Mouse (Mus musculus): ENCODE measurements around the gene Ciao2b. TPM values are rescaled to one million over a fixed set of nuclear protein-coding genes. Genes with fewer than 3 reads are reported as not detected.

The Ciao2b gene
- polyA plus RNA-seq, 1 experiment: 35.7 TPM

DNA sequence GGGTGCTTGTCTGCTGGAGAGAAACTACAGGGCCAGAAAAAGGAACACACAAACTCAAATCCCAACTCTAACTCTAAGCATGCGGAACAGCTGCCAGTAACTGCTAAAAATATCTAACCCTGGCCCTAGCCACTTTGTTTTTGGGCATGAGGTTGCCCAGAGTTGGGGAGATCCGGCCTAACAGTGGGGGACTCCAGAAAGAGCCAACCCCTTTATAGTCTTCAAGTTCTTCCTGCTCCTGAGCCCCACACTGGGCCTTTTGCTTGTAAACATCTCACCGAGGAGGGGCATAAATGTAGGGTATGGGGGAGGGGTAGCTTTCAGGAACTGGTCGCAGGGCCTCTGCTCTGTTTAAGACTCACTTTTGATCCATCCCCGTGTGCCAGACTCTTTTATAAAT, 9.8 kb downstream of the Ciao2b start:
- DNase-seq (ENCODE audit: low read depth in 1 of 2, low spot score in 2 of 2): peak in 1 of 2 experiments; percentile 5
- 8% methylated on average over 5 of the region's 5 CpGs for WGBS
- 0 out of 2 replicates have a peak overlapping the region, but pooled peaks have one; percentile 50 for H3K4me3 ChIP-seq (ENCODE audit: extremely low read depth, insufficient read depth, insufficient read length)
- no peak for TF ChIP-seq POLR2A (IDR thresholded peaks at IDR 0.05; ENCODE audit: low read depth, low read length)
- no peak for TF ChIP-seq CTCF (IDR thresholded peaks at IDR 0.05; ENCODE audit: extremely low read depth, insufficient read depth, insufficient read length, insufficient replicate concordance)
- no peaks in the 10 kb centered on the region for H3K27me3 ChIP-seq (ENCODE audit: control insufficient read depth, insufficient read depth, low read length)
- peaks cover 3% of the 10 kb centered on the region for H3K36me3 ChIP-seq (ENCODE audit: control insufficient read depth, insufficient read depth, low read length)
- peaks cover 14% of the 10 kb centered on the region for H3K4me1 ChIP-seq (ENCODE audit: control insufficient read depth, insufficient read depth, insufficient read length)
- peak overlapping the region; percentile 45 for H3K27ac ChIP-seq (ENCODE audit: insufficient read depth, low read length)

DNA sequence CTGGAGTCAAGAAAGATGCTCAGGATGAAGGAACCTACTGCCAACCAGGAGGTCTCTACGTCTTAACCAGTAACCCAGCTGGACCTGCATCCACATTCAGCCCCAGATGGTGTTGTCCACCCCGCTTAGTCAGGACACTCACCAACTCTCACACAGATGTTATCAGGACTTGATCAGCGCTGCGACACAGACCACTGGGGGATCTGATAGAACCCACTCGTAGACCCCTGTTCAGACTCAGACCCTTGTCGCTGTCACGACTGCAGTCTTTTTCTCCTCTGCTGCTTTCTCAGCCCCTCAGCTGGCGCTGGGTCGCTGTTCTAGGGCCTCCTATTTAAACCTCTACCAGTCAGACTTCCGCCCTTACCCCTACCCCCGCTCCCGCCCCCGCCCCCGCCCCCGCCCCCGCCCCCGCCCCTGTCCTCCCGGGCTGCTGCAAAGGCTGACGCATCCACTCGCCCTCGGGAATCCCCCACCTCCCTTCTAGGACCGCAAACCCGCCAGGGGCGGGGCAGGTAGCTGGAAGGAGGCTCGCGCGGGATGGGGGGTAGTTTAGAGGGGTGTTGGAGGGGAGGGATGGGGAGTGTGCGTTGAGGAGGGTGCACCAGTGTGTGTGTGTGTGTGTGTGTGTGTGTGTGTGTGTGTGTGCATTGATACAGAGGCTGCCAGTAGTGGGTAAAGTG, 10.6 kb downstream of the Ciao2b start, which contains the start of gene Rrad:
Gene Rrad, minus strand, starts transcription at position 347 of the 683 bp plus-strand sequence.
- H3K4me3 ChIP-seq (ENCODE audit: extremely low read depth, insufficient read depth, insufficient read length): peak within 1 kb of the TSS; percentile 71
- peak within 1 kb of the TSS; percentile 54 for H3K27ac ChIP-seq (ENCODE audit: insufficient read depth, low read length)
- peaks cover 3% of the 10 kb centered on the region for H3K36me3 ChIP-seq (ENCODE audit: control insufficient read depth, insufficient read depth, low read length)
- peak; percentile 76 to 87 for DNase-seq (ENCODE audit: low read depth in 1 of 2, low spot score in 2 of 2)
- H3K27me3 ChIP-seq (ENCODE audit: control insufficient read depth, insufficient read depth, low read length): no peaks in the 10 kb centered on the region
- under 1% methylated on average over 27 of the region's 28 CpGs for WGBS
- TF ChIP-seq POLR2A (IDR thresholded peaks at IDR 0.05; ENCODE audit: low read depth, low read length): no peak; the same call in 1 of the 2 replicates
- no peak for TF ChIP-seq CTCF (IDR thresholded peaks at IDR 0.05; ENCODE audit: extremely low read depth, insufficient read depth, insufficient read length, insufficient replicate concordance)
- H3K4me1 ChIP-seq (ENCODE audit: control insufficient read depth, insufficient read depth, insufficient read length): peaks cover 14% of the 10 kb centered on the region

DNA sequence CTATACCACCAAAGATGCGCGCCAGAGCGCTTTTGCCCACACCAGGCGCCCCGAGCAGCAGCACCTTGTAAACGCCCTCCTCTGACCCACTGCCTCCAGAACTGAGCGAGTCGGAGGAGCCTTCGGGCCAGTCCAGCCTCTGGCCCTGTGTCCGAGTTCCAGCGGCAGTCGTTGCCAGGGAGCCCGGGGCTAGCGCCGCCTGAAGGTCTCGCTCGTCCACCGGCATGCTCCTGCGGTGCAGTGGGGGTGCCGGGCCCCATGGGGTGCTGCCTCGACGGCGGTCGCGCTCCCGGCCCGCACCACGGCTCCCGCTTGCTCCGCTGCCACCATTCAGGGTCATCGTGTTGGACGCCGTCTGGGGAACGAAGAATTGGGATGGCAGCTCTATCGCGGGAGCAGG, 11.2 kb downstream of the Ciao2b start:
- Histone ChIP-seq H3K27ac (ENCODE audit: insufficient read depth, low read length) (peak overlapping the region; percentile 54), H3K4me3 (ENCODE audit: extremely low read depth, insufficient read depth, insufficient read length) (peak overlapping the region; percentile 71), H3K36me3 (ENCODE audit: control insufficient read depth, insufficient read depth, low read length) (peaks cover 3% of the 10 kb centered on the region), H3K4me1 (ENCODE audit: control insufficient read depth, insufficient read depth, insufficient read length) (peaks cover 16% of the 10 kb centered on the region), H3K27me3 (ENCODE audit: control insufficient read depth, insufficient read depth, low read length) (no peaks in the 10 kb centered on the region)
- peak in 1 of 2 experiments; percentile 25 for DNase-seq (ENCODE audit: low read depth in 1 of 2, low spot score in 2 of 2)
- TF ChIP-seq POLR2A (IDR thresholded peaks at IDR 0.05; ENCODE audit: low read depth, low read length) (no peak), CTCF (IDR thresholded peaks at IDR 0.05; ENCODE audit: extremely low read depth, insufficient read depth, insufficient read length, insufficient replicate concordance) (no peak)
- 4% methylated on average over 36 of the region's 36 CpGs for WGBS

DNA sequence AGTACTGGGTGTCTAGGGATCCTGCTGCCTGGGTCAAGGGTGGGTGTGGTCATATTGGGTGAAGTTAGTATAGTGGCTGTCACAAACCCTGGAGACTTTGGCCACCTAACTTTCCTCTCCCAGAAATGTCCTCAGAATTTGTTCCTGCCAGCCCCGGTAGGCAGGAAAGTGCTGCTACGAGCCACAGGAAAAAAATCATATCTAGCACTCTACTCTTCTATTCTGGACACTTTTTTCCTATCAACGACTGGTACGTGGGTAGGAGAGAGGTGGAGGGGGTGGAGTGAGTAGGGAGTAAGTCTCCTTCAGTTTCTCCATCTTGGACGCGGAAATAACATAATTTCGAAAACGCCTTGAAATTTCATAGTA, 11.7 kb downstream of the Ciao2b start:
- no peak for TF ChIP-seq POLR2A (IDR thresholded peaks at IDR 0.05; ENCODE audit: low read depth, low read length)
- no peak for TF ChIP-seq CTCF (IDR thresholded peaks at IDR 0.05; ENCODE audit: extremely low read depth, insufficient read depth, insufficient read length, insufficient replicate concordance)
- no peak for DNase-seq (ENCODE audit: low read depth in 1 of 2, low spot score in 2 of 2)
- Histone ChIP-seq H3K4me1 (ENCODE audit: control insufficient read depth, insufficient read depth, insufficient read length) (peaks cover 20% of the 10 kb centered on the region), H3K27ac (ENCODE audit: insufficient read depth, low read length) (no peak overlapping the region), H3K4me3 (ENCODE audit: extremely low read depth, insufficient read depth, insufficient read length) (peak overlapping the region; percentile 71; the same call in 1 of the 2 replicates), H3K27me3 (ENCODE audit: control insufficient read depth, insufficient read depth, low read length) (no peaks in the 10 kb centered on the region), H3K36me3 (ENCODE audit: control insufficient read depth, insufficient read depth, low read length) (peaks cover 3% of the 10 kb centered on the region)
- WGBS: 56% methylated on average over 8 of the region's 8 CpGs

DNA sequence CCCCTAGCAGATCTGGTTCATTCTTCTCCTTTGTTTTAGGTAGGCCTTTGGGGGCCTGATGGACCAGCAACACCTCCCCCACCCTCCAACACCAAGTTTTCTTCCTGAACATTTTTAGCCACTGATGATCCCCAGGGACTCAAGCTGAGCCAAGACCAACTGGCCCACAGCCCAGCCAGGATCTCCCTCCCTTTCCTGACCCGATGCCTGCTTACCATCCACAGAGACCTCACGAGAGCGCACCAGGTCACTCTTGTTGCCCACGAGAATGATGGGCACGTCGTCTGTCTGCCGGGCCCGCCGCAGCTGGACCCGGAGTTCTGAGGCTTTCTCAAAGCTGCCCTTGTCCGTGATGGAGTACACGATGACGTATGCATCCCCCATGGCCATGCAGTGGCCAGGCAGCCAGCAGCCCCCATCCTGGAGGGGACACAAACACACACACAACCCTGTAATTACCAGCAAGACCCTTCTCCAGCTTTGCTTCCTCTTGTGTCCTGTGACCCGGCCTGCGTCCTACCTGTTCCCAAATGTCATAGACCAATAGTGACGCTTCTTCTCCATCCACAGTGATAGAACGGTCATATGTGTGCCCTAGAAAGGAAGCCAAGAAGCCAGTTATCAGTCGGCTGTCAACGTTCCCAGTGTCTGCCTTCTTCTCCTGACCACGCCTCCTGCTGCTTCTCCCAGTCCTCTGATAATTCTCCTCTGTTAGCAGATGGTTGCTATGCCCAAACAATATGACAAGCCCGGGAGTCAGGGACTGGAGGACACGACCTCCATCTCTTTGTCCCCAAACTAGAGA, 12.3 kb downstream of the Ciao2b start:
- no peak overlapping the region for H3K4me3 ChIP-seq (ENCODE audit: extremely low read depth, insufficient read depth, insufficient read length)

DNA sequence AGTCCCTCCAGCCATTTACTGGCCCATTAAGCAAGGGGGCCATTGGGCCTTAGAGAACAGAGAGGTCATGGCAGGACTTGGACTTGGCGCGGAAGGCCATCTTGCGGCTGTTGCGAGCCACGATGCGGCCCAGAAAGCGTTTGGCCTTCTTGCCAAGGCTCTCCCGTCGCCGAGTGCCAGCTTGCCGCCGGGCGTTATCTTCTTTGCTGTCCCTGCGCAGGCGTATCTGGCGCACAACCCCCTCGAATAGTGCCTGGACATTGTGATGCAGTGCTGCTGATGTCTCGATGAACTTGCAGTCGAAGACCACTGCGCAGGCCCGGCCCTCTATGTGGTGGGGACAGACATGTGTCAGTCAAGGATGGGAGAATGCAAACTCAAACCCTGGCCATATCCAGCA, 13.4 kb downstream of the Ciao2b start:
- DNase-seq (ENCODE audit: low read depth in 1 of 2, low spot score in 2 of 2): no peak
- H3K4me1 ChIP-seq (ENCODE audit: control insufficient read depth, insufficient read depth, insufficient read length): peaks cover 20% of the 10 kb centered on the region
- TF ChIP-seq CTCF (IDR thresholded peaks at IDR 0.05; ENCODE audit: extremely low read depth, insufficient read depth, insufficient read length, insufficient replicate concordance) (no peak), POLR2A (IDR thresholded peaks at IDR 0.05; ENCODE audit: low read depth, low read length) (no peak)
- WGBS: 96% methylated on average over 21 of the region's 21 CpGs
- H3K4me3 ChIP-seq (ENCODE audit: extremely low read depth, insufficient read depth, insufficient read length): no peak overlapping the region
- no peak overlapping the region for H3K27ac ChIP-seq (ENCODE audit: insufficient read depth, low read length)
- H3K36me3 ChIP-seq (ENCODE audit: control insufficient read depth, insufficient read depth, low read length): peaks cover 3% of the 10 kb centered on the region
- no peaks in the 10 kb centered on the region for H3K27me3 ChIP-seq (ENCODE audit: control insufficient read depth, insufficient read depth, low read length)

More for the DNA sequence above, 12.3 kb downstream of the Ciao2b start:
- Histone ChIP-seq H3K36me3 (ENCODE audit: control insufficient read depth, insufficient read depth, low read length) (peaks cover 3% of the 10 kb centered on the region), H3K4me1 (ENCODE audit: control insufficient read depth, insufficient read depth, insufficient read length) (peaks cover 20% of the 10 kb centered on the region), H3K27me3 (ENCODE audit: control insufficient read depth, insufficient read depth, low read length) (no peaks in the 10 kb centered on the region), H3K27ac (ENCODE audit: insufficient read depth, low read length) (no peak overlapping the region)
- WGBS: 87% methylated on average over 20 of the region's 22 CpGs
- TF ChIP-seq CTCF (IDR thresholded peaks at IDR 0.05; ENCODE audit: extremely low read depth, insufficient read depth, insufficient read length, insufficient replicate concordance) (no peak), POLR2A (IDR thresholded peaks at IDR 0.05; ENCODE audit: low read depth, low read length) (no peak)
- peak in 1 of 2 experiments; percentile 2 for DNase-seq (ENCODE audit: low read depth in 1 of 2, low spot score in 2 of 2)
